Mouse (Mus musculus) megakaryocyte-erythroid progenitor cell, adult 5 weeks (primary cell): ENCODE measurements around the gene Mixl1. TPM values are rescaled to one million over a fixed set of nuclear protein-coding genes. Genes with fewer than 3 reads are reported as not detected.

Source experiments
- polyA plus RNA-seq: library from polyadenylated mRNA; stranded (reverse); fragments of >175 nt; gene quantifications from 2 replicates; pipeline ENCODE4 v1.2.3, GENCODE M21; 2012

Mixl1 gene
- polyA plus RNA-seq, result 0.11 and 0.12 TPM in 2 replicates

GRCm38 (mm10) chr1:180696626-180697352, at the start of gene Mixl1:
Gene Mixl1 (minus strand): TSS chr1:180697034.

GRCm38 (mm10) chr1:180725704-180726179, 28.9 kb upstream of the Mixl1 start, which contains the start of gene Acbd3:
Gene Acbd3 (plus strand): TSS chr1:180726043.

Other genes starting within 250 kb of the Mixl1 start
- 0.02 TPM in 1 of 2 replicates, not detected in the other for gene Stum, start 213.5 kb downstream of the Mixl1 start, polyA plus RNA-seq
- gene Parp1, start 128.1 kb downstream of the Mixl1 start, polyA plus RNA-seq, result 125 and 173 TPM in 2 replicates
- 0.79 and 1.1 TPM in 2 replicates for gene Lin9, start 55.9 kb downstream of the Mixl1 start, polyA plus RNA-seq
- 8.9 and 12.2 TPM in 2 replicates for gene Acbd3, start 29.0 kb upstream of the Mixl1 start, polyA plus RNA-seq
- gene H3f3a, start 116.9 kb upstream of the Mixl1 start, polyA plus RNA-seq, result 1,624 and 1,774 TPM in 2 replicates
- 40.0 and 67.6 TPM in 2 replicates for gene Sde2, start 154.1 kb upstream of the Mixl1 start, polyA plus RNA-seq
- gene Lefty2, start 196.1 kb upstream of the Mixl1 start, polyA plus RNA-seq, result not detected in 2 replicates
- gene Pycr2, start 207.3 kb upstream of the Mixl1 start, polyA plus RNA-seq, result 70.6 and 80.3 TPM in 2 replicates
- 5.7 and 7.2 TPM in 2 replicates for gene Lefty1, start 238.0 kb upstream of the Mixl1 start, polyA plus RNA-seq
- 22.1 and 27.7 TPM in 2 replicates for gene Tmem63a, start 245.3 kb upstream of the Mixl1 start, polyA plus RNA-seq